Mouse (Mus musculus) bone marrow, adult 2 months (tissue): Measurements from ENCODE around the gene Ttll1. TPM values are rescaled to one million over a fixed set of nuclear protein-coding genes. Genes with fewer than 3 reads are reported as not detected.

Experiments
- H3K27ac ChIP-seq: fragments of 200-500 bp; 2 replicates; pipeline ENCODE4 v1.5.1; 2012; ENCODE audit warnings: low read depth, mild to moderate bottlenecking, control low read depth, inconsistent platforms, low read length; ENCODE audit not compliant: control insufficient read depth, poor library complexity, insufficient read depth
- H3K4me1 ChIP-seq: fragments of 200-500 bp; 2 replicates; pipeline ENCODE4 v1.6.1; 2011; ENCODE audit warnings: low read length; ENCODE audit not compliant: control insufficient read depth, insufficient read depth
- H3K4me3 ChIP-seq: fragments of 200-500 bp; replicated peaks from 2 replicates; pipeline ENCODE3; 2011; ENCODE audit warnings: mild to moderate bottlenecking, low read depth, low read length, control low read depth; ENCODE audit not compliant: control insufficient read depth
- CTCF ChIP-seq: fragments of 200-500 bp; IDR thresholded peaks from 2 replicates; pipeline ENCODE4 v1.5.1; 2011; ENCODE audit warnings: low read length, control low read depth; ENCODE audit not compliant: control insufficient read depth, insufficient read depth
- POLR2A ChIP-seq: fragments of 200-500 bp; IDR thresholded peaks from 2 replicates; pipeline ENCODE4 v1.6.1; 2011; ENCODE audit warnings: low read depth, mild to moderate bottlenecking, control low read depth, low read length, borderline replicate concordance; ENCODE audit not compliant: control insufficient read depth
- WGBS: fragments of 180-500 bp; shearing (Covaris S2); methylation state at CpG from one replicate; pipeline ENCODE4 v1.1.7; 2018; 5-methylcytosine and 5-hydroxymethylcytosine counted together
- polyA plus RNA-seq: library from polyadenylated mRNA; stranded (reverse); fragments of >200 nt; gene quantifications from 2 replicates; pipeline ENCODE4 v1.2.4, GENCODE M21; 2011; ENCODE audit warnings: low replicate concordance; ENCODE audit not compliant: missing spikeins, insufficient read depth, insufficient read length

Gene Ttll1
- polyA plus RNA-seq, 1 experiment: 5.1 TPM

DNA sequence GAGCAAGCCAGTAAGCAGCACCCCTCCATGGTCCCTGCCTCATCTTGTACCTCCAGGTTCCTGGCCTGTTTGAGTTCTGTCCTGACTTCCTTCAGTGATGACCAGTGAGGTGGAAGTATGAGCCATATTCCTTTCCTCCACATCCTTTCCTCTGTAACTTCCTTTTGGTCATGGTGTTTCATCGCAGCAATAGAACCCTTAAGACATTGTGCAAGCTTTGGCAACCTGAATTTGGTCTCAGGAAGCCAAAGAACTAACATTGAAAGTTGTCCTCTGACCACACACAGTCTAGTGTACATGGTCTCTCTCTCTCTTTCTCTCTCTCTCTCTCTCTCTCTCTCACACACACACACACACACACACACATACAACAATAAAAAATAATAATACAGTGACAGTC lies 37.4 kb downstream of the Ttll1 start:
- WGBS: 37% methylated on average over 1 of the region's 1 CpGs
- no peak overlapping the region for H3K4me3 ChIP-seq
- peak overlapping the region; percentile 63; the same call in 1 of the 2 replicates for H3K27ac ChIP-seq
- no peak for TF ChIP-seq POLR2A
- TF ChIP-seq CTCF: no peak
- peaks cover 19% of the 10 kb centered on the region for H3K4me1 ChIP-seq

DNA sequence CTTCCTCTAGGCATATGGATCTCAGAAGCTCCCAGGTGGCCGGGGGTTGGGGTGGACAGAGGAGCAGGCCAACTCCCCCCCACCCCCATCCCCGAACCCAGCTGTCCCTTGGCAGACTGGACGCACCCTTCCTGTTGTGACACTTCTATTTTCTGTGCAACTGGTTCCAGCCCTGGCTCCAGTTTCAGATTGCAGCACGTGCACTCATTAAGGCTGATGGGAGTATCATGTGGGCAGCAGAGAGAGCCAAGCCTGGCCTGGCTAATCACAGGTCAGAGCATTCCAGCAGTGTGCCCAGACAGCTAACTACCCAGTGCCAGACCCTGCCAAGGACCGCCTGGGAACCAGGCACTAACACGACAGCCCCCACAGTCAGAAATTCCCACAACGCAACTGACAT lies 39.2 kb downstream of the Ttll1 start:
- peaks cover 19% of the 10 kb centered on the region for H3K4me1 ChIP-seq
- H3K27ac ChIP-seq: no peak overlapping the region; the same call in 1 of the 2 replicates
- H3K4me3 ChIP-seq: no peak overlapping the region
- WGBS: 52% methylated on average over 7 of the region's 7 CpGs
- TF ChIP-seq POLR2A (no peak), CTCF (no peak)

DNA sequence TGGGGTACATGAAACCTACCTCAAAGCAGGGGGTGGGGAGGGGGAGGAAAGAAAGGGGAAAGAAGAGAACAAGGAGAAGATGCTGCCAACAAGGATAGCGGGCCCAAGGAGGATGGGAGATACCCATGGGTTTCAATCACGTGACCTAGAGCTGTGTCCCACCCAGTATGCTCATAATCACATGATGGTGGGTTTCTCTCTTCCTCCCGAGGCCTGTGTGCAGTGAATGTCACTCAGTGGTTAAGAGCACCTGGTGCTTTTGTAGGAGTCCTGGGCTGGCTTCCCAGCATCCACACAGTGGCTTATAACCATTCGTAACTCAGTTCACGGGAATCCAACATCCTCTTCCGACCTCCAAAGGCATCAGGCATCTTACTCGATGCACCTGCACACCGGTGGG lies 40.2 kb downstream of the Ttll1 start:
- no peak for TF ChIP-seq POLR2A
- no peak for TF ChIP-seq CTCF
- WGBS: 73% methylated on average over 8 of the region's 8 CpGs
- Histone ChIP-seq H3K4me1 (peaks cover 19% of the 10 kb centered on the region), H3K27ac (no peak overlapping the region), H3K4me3 (no peak overlapping the region)

DNA sequence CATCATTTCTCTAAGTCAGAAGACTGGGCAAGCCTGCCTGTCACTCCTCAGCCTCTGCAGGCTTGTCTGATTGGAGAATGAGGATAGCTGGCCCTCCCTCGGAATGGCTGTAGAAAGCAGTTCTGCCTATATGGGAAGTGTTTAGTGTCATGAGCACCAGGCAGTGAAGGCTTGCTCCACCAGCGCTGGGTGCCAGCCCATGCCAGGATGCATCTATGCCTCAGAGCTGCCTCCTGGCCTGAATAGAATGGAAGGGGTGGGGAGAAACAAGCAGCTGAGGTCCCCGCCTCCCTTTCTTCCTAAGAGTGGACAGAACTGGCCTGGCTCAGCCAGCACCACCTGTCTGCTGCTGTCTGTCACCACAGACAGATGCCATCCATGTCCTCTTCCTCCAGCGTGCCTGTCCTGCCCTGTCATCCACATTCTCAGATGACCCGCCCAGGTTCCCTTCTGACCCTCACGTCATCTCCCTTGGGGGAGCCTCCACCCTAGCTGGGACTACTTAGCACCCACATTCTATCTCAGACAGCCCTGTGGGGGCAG lies 41.3 kb downstream of the Ttll1 start:
- H3K4me3 ChIP-seq: no peak overlapping the region
- TF ChIP-seq CTCF (no peak), POLR2A (no peak)
- H3K27ac ChIP-seq: no peak overlapping the region
- peaks cover 18% of the 10 kb centered on the region for H3K4me1 ChIP-seq
- WGBS: 77% methylated on average over 6 of the region's 6 CpGs

DNA sequence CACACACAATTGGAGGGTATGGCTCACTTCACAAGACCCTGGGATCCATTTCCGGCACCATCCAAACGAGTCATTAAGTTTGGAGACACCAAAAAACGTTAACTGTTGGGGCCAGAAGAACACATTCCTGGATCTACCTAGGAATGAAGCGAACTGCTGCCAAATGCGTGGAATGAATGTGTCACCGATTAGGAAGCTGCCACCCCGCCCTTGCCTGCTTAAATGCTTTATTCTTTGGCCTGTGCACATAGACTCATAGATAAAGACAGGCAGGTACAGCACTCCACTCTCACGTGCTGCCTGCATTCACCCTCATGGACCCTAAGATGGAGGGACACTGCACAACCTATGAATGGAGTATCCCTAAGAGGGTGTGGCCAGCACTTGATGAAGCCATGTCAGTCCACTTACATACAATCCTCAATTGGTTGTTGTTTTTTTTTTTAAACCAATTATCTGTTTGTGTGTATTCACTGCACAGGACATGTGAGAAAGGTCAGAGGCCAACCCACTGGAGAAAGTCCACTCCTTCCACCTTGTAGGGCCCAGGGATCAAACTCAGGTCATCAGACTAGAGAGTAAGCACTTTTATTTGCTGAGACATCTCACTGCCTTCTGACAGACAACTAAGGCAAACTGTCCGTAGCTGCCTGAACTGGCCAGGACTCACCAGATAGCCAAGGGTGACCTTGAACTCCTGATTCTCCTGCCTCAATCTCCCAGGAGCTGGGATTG lies 43.3 kb downstream of the Ttll1 start:
- Histone ChIP-seq H3K27ac (no peak overlapping the region), H3K4me3 (no peak overlapping the region), H3K4me1 (peaks cover 15% of the 10 kb centered on the region)
- WGBS: 86% methylated on average over 9 of the region's 9 CpGs
- TF ChIP-seq POLR2A (no peak), CTCF (no peak)

DNA sequence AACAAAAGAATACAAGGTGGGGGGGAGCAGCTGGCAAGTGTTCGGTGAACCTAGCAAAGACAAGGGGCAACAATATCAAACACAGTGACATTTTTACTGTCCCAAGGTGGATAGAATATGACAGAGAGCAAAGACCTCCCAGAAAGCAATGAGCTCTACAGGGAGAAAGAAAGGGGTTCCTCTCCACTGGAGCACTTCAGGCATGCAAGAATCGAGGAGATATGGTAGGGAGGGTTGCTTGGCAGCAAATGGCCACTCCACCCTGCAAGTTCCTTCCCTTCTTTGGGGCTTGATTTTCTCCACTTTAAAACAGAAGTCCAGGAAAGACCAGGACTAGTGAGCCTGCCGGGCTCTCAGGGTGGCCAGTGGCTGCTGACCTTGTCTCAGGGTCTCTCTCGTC lies 44.4 kb downstream of the Ttll1 start:
- WGBS: 71% methylated on average over 4 of the region's 4 CpGs
- Histone ChIP-seq H3K4me3 (no peak overlapping the region), H3K27ac (no peak overlapping the region), H3K4me1 (peaks cover 9% of the 10 kb centered on the region)
- TF ChIP-seq POLR2A (no peak), CTCF (no peak)

DNA sequence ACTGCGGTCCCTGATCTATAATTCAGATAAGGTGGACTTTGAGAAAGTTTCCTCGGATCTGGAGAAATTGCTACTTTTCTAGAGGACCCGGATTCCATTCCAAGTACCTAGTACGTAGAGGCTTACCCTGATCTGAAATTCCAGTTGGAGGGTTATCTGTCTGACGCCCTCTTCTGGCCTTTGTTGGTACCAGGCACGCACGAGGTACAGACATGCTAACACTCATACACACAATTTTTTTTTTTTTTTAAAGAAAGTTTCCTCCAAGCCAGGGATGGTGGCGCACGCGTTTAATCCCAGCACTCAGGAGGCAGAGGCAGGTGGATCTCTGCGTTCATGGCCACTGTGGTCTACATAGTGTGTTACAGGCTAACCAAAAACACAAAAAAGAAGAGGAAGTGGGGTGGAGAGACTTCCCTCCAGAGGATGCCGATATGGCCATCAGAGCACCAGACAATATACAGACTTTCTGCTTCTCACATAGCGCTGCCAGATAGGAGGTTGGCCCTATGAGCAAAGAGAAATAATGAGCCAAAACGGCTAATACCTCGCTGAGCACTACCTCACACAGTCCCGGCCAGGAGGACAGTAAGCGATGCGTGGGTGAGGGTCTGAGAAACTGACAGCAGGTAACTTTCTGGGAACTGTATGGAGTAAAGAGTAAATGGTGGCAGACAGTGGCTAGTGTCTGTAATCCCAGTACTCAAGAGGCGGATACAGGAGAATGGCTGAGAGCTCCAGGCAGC lies 45.6 kb downstream of the Ttll1 start:
- no peak for TF ChIP-seq POLR2A
- peak; percentile 28; the same call in 1 of the 2 replicates for TF ChIP-seq CTCF
- Histone ChIP-seq H3K4me3 (peak overlapping the region; percentile 21), H3K27ac (peak overlapping the region; percentile 13; the same call in 1 of the 2 replicates), H3K4me1 (peaks cover 6% of the 10 kb centered on the region)
- WGBS: 58% methylated on average over 19 of the region's 19 CpGs

DNA sequence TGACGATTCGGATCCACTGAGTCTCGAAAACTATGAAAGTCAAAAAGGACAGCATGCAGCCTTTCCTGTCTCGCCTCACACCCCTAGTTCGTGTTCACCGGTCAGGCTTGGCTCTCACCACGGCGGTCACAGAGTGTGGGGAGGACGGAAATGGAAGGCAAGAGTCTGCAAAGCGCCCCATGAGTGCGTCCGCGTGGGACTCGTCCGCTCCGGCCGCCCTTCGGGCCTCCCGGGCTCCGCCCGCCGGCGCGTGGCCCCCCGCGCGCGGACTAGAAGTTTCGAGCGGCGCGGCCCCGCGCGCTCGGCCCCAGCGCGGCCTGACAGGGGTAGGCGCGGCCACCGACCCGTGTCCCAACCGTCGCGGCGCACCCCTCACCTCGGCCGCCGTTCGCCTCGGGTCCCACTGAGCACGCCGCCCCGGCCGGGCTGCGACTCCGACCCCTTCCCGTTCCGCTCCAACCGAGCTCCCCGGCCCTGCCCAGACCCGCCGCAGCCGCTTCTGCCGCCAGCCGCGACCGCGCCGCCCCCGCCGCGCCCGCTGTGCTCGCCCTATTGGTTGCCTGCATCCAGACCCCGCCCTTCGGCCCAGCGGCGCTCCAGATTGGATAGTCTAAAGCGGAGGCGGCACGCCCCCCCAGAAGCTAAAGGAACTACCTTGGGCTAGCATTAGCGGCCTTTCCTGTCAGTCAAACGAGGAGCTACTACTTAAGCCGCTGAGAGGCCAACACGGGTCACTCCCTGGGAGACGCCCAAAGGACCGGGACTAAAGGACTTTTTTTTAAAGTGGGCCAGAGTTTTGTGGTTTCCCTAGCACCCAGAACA lies 46.4 kb downstream of the Ttll1 start, which contains the start of gene Pacsin2:
TSS of gene Pacsin2 (minus strand) at position 524 of the 822 bp plus-strand sequence.
- WGBS: under 1% methylated on average over 88 of the region's 88 CpGs
- Histone ChIP-seq H3K27ac (peak within 1 kb of the TSS; percentile 95), H3K4me3 (peak within 1 kb of the TSS; percentile 96), H3K4me1 (peaks cover 4% of the 10 kb centered on the region; the same call in 1 of the 2 replicates)
- peak; percentile 61; the same call in 1 of the 2 replicates for TF ChIP-seq POLR2A
- TF ChIP-seq CTCF: no peak
